Mouse (Mus musculus) liver, postnatal 0 days (tissue): ENCODE results near the gene Lrg1. TPM values are rescaled to one million over a fixed set of nuclear protein-coding genes. Genes with fewer than 3 reads are reported as not detected.
A peak's percentile ranks its signal among the peaks of the same experiment; 100 is the strongest.

ENCODE experiments used
- ATAC-seq: fragments of 200-750 bp; cut with Nextera tagmentation; 2 replicates; pipeline ENCODE4 v1.8.0; 2017; ENCODE audit warnings: mild to moderate bottlenecking, moderate library complexity
- DNase-seq: peaks from one replicate; pipeline ENCODE4 v3.0.0-alpha.2; 2016
- H3K27ac ChIP-seq: fragments of 300-500 bp; sonication (generic); 2 replicates; pipeline ENCODE4 v1.5.1; 2014; ENCODE audit warnings: antibody characterized with exemption, moderate library complexity, mild to moderate bottlenecking, low read depth
- H3K27me3 ChIP-seq: fragments of 300-500 bp; sonication (generic); 2 replicates; pipeline ENCODE4 v1.6.1; 2014; ENCODE audit warnings: low read length, control low read depth, mixed read lengths; ENCODE audit not compliant: insufficient read depth
- H3K36me3 ChIP-seq: fragments of 300-500 bp; sonication (generic); replicated peaks from 2 replicates; pipeline ENCODE4 v1.6.1; 2014; ENCODE audit warnings: mild to moderate bottlenecking, control low read depth, low read length, moderate library complexity, mixed read lengths; ENCODE audit not compliant: insufficient read depth
- H3K4me1 ChIP-seq: fragments of 300-500 bp; sonication (generic); 2 replicates; pipeline ENCODE4 v1.6.1; 2014; ENCODE audit warnings: antibody characterized with exemption, mild to moderate bottlenecking, control low read depth; ENCODE audit not compliant: insufficient read depth
- H3K4me2 ChIP-seq: fragments of 300-500 bp; sonication (generic); 2 replicates; pipeline ENCODE4 v1.6.1; 2014; ENCODE audit warnings: low read depth, mild to moderate bottlenecking, low read length, moderate library complexity, mixed read lengths
- H3K4me3 ChIP-seq: fragments of 300-500 bp; sonication (generic); 2 replicates; pipeline ENCODE4 v1.5.1; 2014; ENCODE audit warnings: low read depth, low read length
- H3K9ac ChIP-seq: fragments of 300-500 bp; sonication (generic); replicated peaks from 2 replicates; pipeline ENCODE4 v1.6.1; 2014; ENCODE audit warnings: mild to moderate bottlenecking, moderate library complexity
- H3K9me3 ChIP-seq: fragments of 300-500 bp; sonication (generic); 2 replicates; pipeline ENCODE4 v1.6.1; 2016; ENCODE audit warnings: mild to moderate bottlenecking, control low read depth, low read length, mixed read lengths
- CTCF ChIP-seq: sonication (generic); IDR thresholded peaks from 2 replicates; pipeline ENCODE4 v1.5.1; 2016; ENCODE audit warnings: antibody characterized with exemption, low read depth
- EP300 ChIP-seq: IDR thresholded peaks from 2 replicates; pipeline ENCODE4 v1.6.1; 2016; ENCODE audit warnings: antibody characterized with exemption, low read depth, mild to moderate bottlenecking
- WGBS: fragments of 180-500 bp; shearing (Covaris S2); extraction: QIAGEN DNeasy Blood & Tissue Kit; methylation state at CpG from one replicate; pipeline ENCODE4 v1.1.7; 2014; ENCODE audit not compliant: insufficient replicate concordance; 5-methylcytosine and 5-hydroxymethylcytosine counted together
- polyA plus RNA-seq: library from polyadenylated mRNA; unstranded; fragments of >200 nt; fragmentation: Nextera tagmentation; extraction: Ambion mirVana; gene quantifications from 2 replicates; pipeline ENCODE4 v1.2.1, GENCODE M21; 2015

Lrg1 gene
- polyA plus RNA-seq, 1 experiment from 2014 or later, result 269 TPM

- Histone ChIP-seq H3K4me2 (no peak overlapping the region), H3K9ac (no peak overlapping the region), H3K27ac (no peak overlapping the region), H3K27me3 (no peaks in the 10 kb centered on the region), H3K9me3 (no peaks in the 10 kb centered on the region), H3K4me3 (no peak overlapping the region), H3K4me1 (no peaks in the 10 kb centered on the region), H3K36me3 (peaks cover 33% of the 10 kb centered on the region)
- DNase-seq (peak; percentile 13), ATAC-seq (no peak)
- 93% methylated on average over 9 of the region's 9 CpGs for WGBS
- TF ChIP-seq EP300 (no peak), CTCF (no peak)
Measured at GRCm38 (mm10) chr17:56102927-56103326, 18.9 kb downstream of the Lrg1 start.

DNA sequence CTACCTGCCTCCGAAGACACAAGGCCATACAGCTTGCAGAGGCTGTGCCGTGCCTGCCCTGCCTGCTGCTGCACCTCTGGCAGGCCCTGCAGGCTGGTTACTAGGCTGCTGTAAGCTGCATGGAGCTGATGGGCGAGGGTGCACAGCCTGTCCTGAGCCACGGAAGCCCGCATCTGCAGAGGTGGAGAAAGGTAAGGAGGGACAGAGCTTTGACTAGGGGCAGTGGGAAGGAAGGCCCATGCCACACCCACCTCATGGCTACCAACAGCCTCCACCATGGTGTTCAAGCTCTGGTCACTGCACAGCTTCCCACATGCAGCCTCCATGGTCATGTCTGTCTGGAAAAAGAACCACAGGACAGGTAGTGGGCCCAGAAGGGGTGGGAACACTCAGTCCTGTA, 19.6 kb downstream of the Lrg1 start:
- H3K27ac ChIP-seq, result no peak overlapping the region
- H3K9ac ChIP-seq, result no peak overlapping the region
- no peaks in the 10 kb centered on the region for H3K27me3 ChIP-seq
- no peak overlapping the region for H3K4me3 ChIP-seq
- H3K4me2 ChIP-seq, result no peak overlapping the region
- peaks cover 40% of the 10 kb centered on the region for H3K36me3 ChIP-seq
- DNase-seq (no peak), ATAC-seq (no peak)
- WGBS, result 89% methylated on average over 5 of the region's 5 CpGs
- H3K4me1 ChIP-seq, result no peaks in the 10 kb centered on the region
- no peaks in the 10 kb centered on the region for H3K9me3 ChIP-seq
- no peak for TF ChIP-seq EP300
- TF ChIP-seq CTCF, result no peak

GRCm38 (mm10) chr17:56100811-56101210, 21.0 kb downstream of the Lrg1 start:
- WGBS, result 82% methylated on average over 3 of the region's 3 CpGs
- no peaks in the 10 kb centered on the region for H3K9me3 ChIP-seq
- no peak overlapping the region for H3K4me2 ChIP-seq
- no peak overlapping the region for H3K4me3 ChIP-seq
- no peak for DNase-seq
- H3K9ac ChIP-seq, result no peak overlapping the region
- ATAC-seq, result no peak
- TF ChIP-seq EP300 (no peak), CTCF (no peak)
- peaks cover 53% of the 10 kb centered on the region for H3K36me3 ChIP-seq
- H3K27me3 ChIP-seq, result no peaks in the 10 kb centered on the region
- no peaks in the 10 kb centered on the region for H3K4me1 ChIP-seq
- H3K27ac ChIP-seq, result no peak overlapping the region

- Histone ChIP-seq H3K4me1 (no peaks in the 10 kb centered on the region), H3K27me3 (no peaks in the 10 kb centered on the region), H3K27ac (no peak overlapping the region), H3K4me3 (no peak overlapping the region), H3K36me3 (peaks cover 53% of the 10 kb centered on the region), H3K9ac (no peak overlapping the region), H3K4me2 (no peak overlapping the region), H3K9me3 (no peaks in the 10 kb centered on the region)
- 82% methylated on average over 15 of the region's 15 CpGs for WGBS
- ATAC-seq, result no peak
- DNase-seq, result no peak
- TF ChIP-seq EP300 (no peak), CTCF (peak; percentile 39)
Measured at GRCm38 (mm10) chr17:56098711-56099572, 22.9 kb downstream of the Lrg1 start.

DNA sequence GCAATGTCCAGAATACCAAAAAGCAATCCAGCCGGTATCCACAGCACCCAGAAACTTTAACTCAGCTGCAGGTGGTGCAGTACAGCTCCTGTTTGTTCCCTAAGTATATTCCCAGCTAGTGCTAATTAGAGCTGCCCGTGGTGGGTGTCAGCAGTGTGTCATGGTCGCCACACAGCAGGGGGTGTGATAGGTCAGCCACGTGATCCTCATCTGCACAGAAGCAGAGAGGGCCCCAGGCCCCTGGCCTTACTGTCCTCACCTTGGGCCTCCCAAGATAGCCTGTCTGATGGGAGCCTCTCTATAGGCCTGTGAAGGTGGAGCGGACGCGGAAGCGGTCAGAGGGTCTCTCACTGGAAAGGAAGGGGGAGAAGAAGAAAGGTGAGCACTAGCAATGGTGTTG, 23.6 kb downstream of the Lrg1 start:
- Histone ChIP-seq H3K27ac (no peak overlapping the region), H3K36me3 (peaks cover 53% of the 10 kb centered on the region)

DNA sequence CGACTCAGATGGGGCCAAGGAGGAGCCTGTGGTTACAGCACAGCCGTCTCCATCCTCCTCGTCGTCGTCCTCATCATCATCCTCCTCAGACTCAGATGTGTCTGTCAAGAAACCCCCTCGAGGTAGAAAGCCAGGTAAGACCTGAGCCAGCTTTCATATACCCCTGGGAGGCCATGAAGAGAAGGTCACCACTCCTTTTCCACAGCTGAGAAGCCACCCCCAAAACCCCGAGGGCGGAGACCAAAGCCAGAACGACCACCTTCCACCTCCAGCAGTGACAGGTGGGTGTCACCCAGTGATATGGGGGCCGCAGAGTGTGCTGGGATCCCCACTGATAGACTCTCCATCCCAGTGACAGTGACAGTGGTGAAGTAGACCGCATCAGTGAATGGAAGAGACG, 24.9 kb downstream of the Lrg1 start:
- no peak for ATAC-seq
- 85% methylated on average over 12 of the region's 12 CpGs for WGBS
- peaks cover 48% of the 10 kb centered on the region for H3K36me3 ChIP-seq

More for the DNA sequence above, 23.6 kb downstream of the Lrg1 start:
- TF ChIP-seq CTCF, result no peak
- TF ChIP-seq EP300, result no peak
- no peaks in the 10 kb centered on the region for H3K27me3 ChIP-seq
- ATAC-seq, result no peak
- H3K4me1 ChIP-seq, result no peaks in the 10 kb centered on the region
- no peak overlapping the region for H3K9ac ChIP-seq
- no peak overlapping the region for H3K4me2 ChIP-seq
- DNase-seq, result no peak
- WGBS, result 86% methylated on average over 8 of the region's 8 CpGs
- H3K4me3 ChIP-seq, result no peak overlapping the region
- no peaks in the 10 kb centered on the region for H3K9me3 ChIP-seq

More for the DNA sequence above, 24.9 kb downstream of the Lrg1 start:
- no peak for TF ChIP-seq EP300
- TF ChIP-seq CTCF, result no peak
- no peak overlapping the region for H3K4me3 ChIP-seq
- no peaks in the 10 kb centered on the region for H3K4me1 ChIP-seq
- H3K9me3 ChIP-seq, result no peaks in the 10 kb centered on the region
- no peak overlapping the region for H3K4me2 ChIP-seq
- H3K27ac ChIP-seq, result no peak overlapping the region
- no peaks in the 10 kb centered on the region for H3K27me3 ChIP-seq
- DNase-seq, result no peak
- H3K9ac ChIP-seq, result no peak overlapping the region
